Mouse (Mus musculus): Measurements from ENCODE around the gene 2810004N23Rik.

GRCm38 (mm10) chr8:124905482-124905881 is 42.6 kb upstream of the 2810004N23Rik start:
- TF ChIP-seq POLR2A (IDR thresholded peaks at IDR 0.05; ENCODE audit: extremely low read depth, insufficient read depth, low read length): no peak
- TF ChIP-seq CTCF (IDR thresholded peaks at IDR 0.05; ENCODE audit: low read depth, low read length): no peak
